Mouse (Mus musculus) adrenal gland, postnatal 36 days (tissue): Measurements from ENCODE around the gene Gmpr2. TPM values are rescaled to one million over a fixed set of nuclear protein-coding genes. Genes with fewer than 3 reads are reported as not detected.

Source experiments
- DNase-seq, 2 experiments: peaks; one replicate each; pipeline ENCODE4 v3.0.0; 2021; ENCODE audit warnings: mixed read lengths in 1 of 2
- total RNA-seq, 2 experiments: library from RNA; stranded (reverse); gene quantifications; 2 replicates each; pipeline ENCODE4 v1.2.3; 2021

Gmpr2 gene
- total RNA-seq, 2 experiments from 2014 or later, result 26.6 to 28.9 TPM

- no peak for DNase-seq
Measured at GRCm38 (mm10) chr14:55726261-55726660, 54.5 kb downstream of the Gmpr2 start.

- no peak for DNase-seq
Measured at GRCm38 (mm10) chr14:55727889-55728685, 56.3 kb downstream of the Gmpr2 start.

Other genes with a start within 250 kb of the Gmpr2 start
- 10 to 100 TPM; 90.2 to 91.6 TPM for gene Dhrs4, start 193.2 kb upstream of the Gmpr2 start, total RNA-seq
- 1 to 10 TPM; 3.6 to 4.6 TPM for gene Carmil3, start 181.3 kb upstream of the Gmpr2 start, total RNA-seq
- not detected for gene Cpne6, start 161.5 kb upstream of the Gmpr2 start, total RNA-seq
- not detected for gene Nrl, start 147.0 kb upstream of the Gmpr2 start, total RNA-seq
- 10 to 100 TPM; 29.4 to 39.9 TPM for gene Pck2, start 131.7 kb upstream of the Gmpr2 start, total RNA-seq
- gene Dcaf11, start 111.9 kb upstream of the Gmpr2 start, total RNA-seq, result 100 to 1,000 TPM; 110 to 139 TPM
- gene A730061H03Rik, start 111.5 kb upstream of the Gmpr2 start, total RNA-seq, result 1 to 10 TPM in 1 of 2 experiments, not detected in 1; 1.0 TPM
- gene Fitm1, start 96.3 kb upstream of the Gmpr2 start, total RNA-seq, result 1 to 10 TPM in 1 of 2 experiments, under 1 TPM in 1; 0.63 to 1.5 TPM
- 100 to 1,000 TPM; 203 to 361 TPM for gene Psme1, start 93.8 kb upstream of the Gmpr2 start, total RNA-seq
- gene Emc9, start 86.6 kb upstream of the Gmpr2 start, total RNA-seq, result 10 to 100 TPM; 28.0 to 45.9 TPM
- gene Psme2, start 80.8 kb upstream of the Gmpr2 start, total RNA-seq, result 100 to 1,000 TPM; 311 to 396 TPM
- 10 to 100 TPM; 33.7 to 33.9 TPM for gene Rnf31, start 80.2 kb upstream of the Gmpr2 start, total RNA-seq
- 10 to 100 TPM; 30.3 to 30.6 TPM for gene Irf9, start 68.4 kb upstream of the Gmpr2 start, total RNA-seq
- gene Rec8, start 53.9 kb upstream of the Gmpr2 start, total RNA-seq, result 1 to 10 TPM; 5.8 to 6.6 TPM
- gene Ipo4, start 36.0 kb upstream of the Gmpr2 start, total RNA-seq, result 100 to 1,000 TPM; 112 to 157 TPM
- not detected for gene Gm49378, start 34.0 kb upstream of the Gmpr2 start, total RNA-seq
- 10 to 100 TPM; 83.2 to 98.1 TPM for gene Tm9sf1, start 28.1 kb upstream of the Gmpr2 start, total RNA-seq
- gene Tssk4, start 21.8 kb upstream of the Gmpr2 start, total RNA-seq, result 1 to 10 TPM; 1.6 to 1.7 TPM
- gene Mdp1, start 11.4 kb upstream of the Gmpr2 start, total RNA-seq, result 10 to 100 TPM; 43.6 to 76.9 TPM
- gene Nedd8, start 183 bp downstream of the Gmpr2 start, total RNA-seq, result 100 to 1,000 TPM; 335 to 393 TPM
- gene Tinf2, start 9.9 kb downstream of the Gmpr2 start, total RNA-seq, result 10 to 100 TPM; 30.8 to 35.6 TPM
- gene Tgm1, start 42.0 kb downstream of the Gmpr2 start, total RNA-seq, result under 1 TPM; 0.26 TPM
- gene Rabggta, start 50.3 kb downstream of the Gmpr2 start, total RNA-seq, result 10 to 100 TPM; 17.2 to 25.1 TPM
- 10 to 100 TPM; 72.7 to 73.2 TPM for gene Dhrs1, start 73.7 kb downstream of the Gmpr2 start, total RNA-seq
- gene Nop9, start 73.8 kb downstream of the Gmpr2 start, total RNA-seq, result 10 to 100 TPM; 17.3 to 20.7 TPM
- gene Cideb, start 86.5 kb downstream of the Gmpr2 start, total RNA-seq, result 1 to 10 TPM in 1 of 2 experiments, under 1 TPM in 1; 0.93 to 1.3 TPM
- gene Ltb4r2, start 89.5 kb downstream of the Gmpr2 start, total RNA-seq, result not detected
- gene Ltb4r1, start 94.0 kb downstream of the Gmpr2 start, total RNA-seq, result under 1 TPM; 0.66 to 0.79 TPM
- 10 to 100 TPM in 1 of 2 experiments, 1 to 10 TPM in 1; 6.7 to 13.8 TPM for gene Adcy4, start 112.2 kb downstream of the Gmpr2 start, total RNA-seq
- gene Ripk3, start 116.9 kb downstream of the Gmpr2 start, total RNA-seq, result 1 to 10 TPM; 4.5 to 5.3 TPM
- gene Nfatc4, start 151.2 kb downstream of the Gmpr2 start, total RNA-seq, result 10 to 100 TPM; 19.2 to 26.0 TPM
- gene Nynrin, start 182.1 kb downstream of the Gmpr2 start, total RNA-seq, result 10 to 100 TPM in 1 of 2 experiments, 1 to 10 TPM in 1; 9.4 to 10.7 TPM
- gene Cbln3, start 212.5 kb downstream of the Gmpr2 start, total RNA-seq, result under 1 TPM in 1 of 2 experiments, not detected in 1; 0.13 TPM
- gene Khnyn, start 213.0 kb downstream of the Gmpr2 start, total RNA-seq, result 10 to 100 TPM; 16.6 to 17.0 TPM
- 10 to 100 TPM; 51.6 to 73.8 TPM for gene Sdr39u1, start 228.4 kb downstream of the Gmpr2 start, total RNA-seq